Mouse (Mus musculus) hindbrain, embryonic 11.5 days (tissue): Measurements from ENCODE around the gene Ube2d3. TPM values are rescaled to one million over a fixed set of nuclear protein-coding genes. Genes with fewer than 3 reads are reported as not detected.

ENCODE experiments used
- ATAC-seq: fragments of 200-750 bp; cut with Nextera tagmentation; 2 replicates; pipeline ENCODE4 v1.8.0; 2017; ENCODE audit warnings: mild to moderate bottlenecking, moderate TSS enrichment, moderate library complexity; ENCODE audit not compliant: low FRiP score
- DNase-seq: peaks from one replicate; pipeline ENCODE4 v3.0.0-alpha.2; 2015; ENCODE audit warnings: low spot score
- H3K27ac ChIP-seq: fragments of 300-500 bp; sonication (generic); 2 replicates; pipeline ENCODE4 v1.5.1; 2014; ENCODE audit warnings: mild to moderate bottlenecking, low read depth, low read length
- H3K27me3 ChIP-seq: fragments of 300-500 bp; sonication (generic); 2 replicates; pipeline ENCODE4 v1.6.1; 2014; ENCODE audit warnings: mild to moderate bottlenecking, low read length, moderate library complexity, mixed read lengths; ENCODE audit not compliant: control insufficient read depth, insufficient read depth
- H3K36me3 ChIP-seq: fragments of 300-500 bp; sonication (generic); 2 replicates; pipeline ENCODE4 v1.6.1; 2014; ENCODE audit warnings: mild to moderate bottlenecking, low read length, moderate library complexity, mixed read lengths; ENCODE audit not compliant: control insufficient read depth, insufficient read depth
- H3K4me1 ChIP-seq: fragments of 300-500 bp; sonication (generic); replicated peaks from 2 replicates; pipeline ENCODE4 v1.6.1; 2014; ENCODE audit warnings: low read length, mixed read lengths; ENCODE audit not compliant: control insufficient read depth, insufficient read depth
- H3K4me2 ChIP-seq: fragments of 300-500 bp; sonication (generic); replicated peaks from 2 replicates; pipeline ENCODE4 v1.6.1; 2014; ENCODE audit warnings: mild to moderate bottlenecking, low read depth, low read length
- H3K4me3 ChIP-seq: fragments of 300-500 bp; sonication (generic); 2 replicates; pipeline ENCODE4 v1.5.1; 2014; ENCODE audit warnings: low read depth, low read length
- H3K9ac ChIP-seq: fragments of 300-500 bp; sonication (generic); 2 replicates; pipeline ENCODE4 v1.6.1; 2014; ENCODE audit warnings: low read depth, low read length
- H3K9me3 ChIP-seq: fragments of 300-500 bp; sonication (generic); 2 replicates; pipeline ENCODE4 v1.6.1; 2016; ENCODE audit warnings: low read length; ENCODE audit not compliant: control insufficient read depth
- WGBS: fragments of 180-500 bp; shearing (Covaris S2); extraction: QIAGEN DNeasy Blood & Tissue Kit; methylation state at CpG from one replicate; pipeline ENCODE4 v1.1.7; 2014; 5-methylcytosine and 5-hydroxymethylcytosine counted together
- polyA plus RNA-seq: library from polyadenylated mRNA; unstranded; fragments of >200 nt; fragmentation: Nextera tagmentation; extraction: Ambion mirVana; gene quantifications from 2 replicates; pipeline ENCODE4 v1.2.1, GENCODE M21; 2014

Ube2d3 gene
- polyA plus RNA-seq, 1 experiment from 2014 or later = 666 TPM

- no peak for ATAC-seq
- H3K4me1 ChIP-seq = 0 out of 2 replicates have a peak, but pooled peaks cover 2% of the 10 kb centered on the region
- H3K27ac ChIP-seq = no peak overlapping the region
- no peaks in the 10 kb centered on the region for H3K27me3 ChIP-seq
- no peak overlapping the region for H3K4me2 ChIP-seq
- H3K36me3 ChIP-seq = no peaks in the 10 kb centered on the region
- no peaks in the 10 kb centered on the region for H3K9me3 ChIP-seq
- no peak for DNase-seq
- no peak overlapping the region for H3K4me3 ChIP-seq
- no peak overlapping the region for H3K9ac ChIP-seq
Measured at GRCm38 (mm10) chr3:135444930-135445329, 7.0 kb downstream of the Ube2d3 start.

GRCm38 (mm10) chr3:135458981-135459380 lies 21.0 kb downstream of the Ube2d3 start:
- ATAC-seq (no peak), DNase-seq (no peak)
- Histone ChIP-seq H3K4me2 (no peak overlapping the region), H3K27ac (no peak overlapping the region), H3K27me3 (no peaks in the 10 kb centered on the region), H3K9me3 (no peaks in the 10 kb centered on the region), H3K36me3 (no peaks in the 10 kb centered on the region), H3K4me3 (no peak overlapping the region), H3K9ac (no peak overlapping the region), H3K4me1 (no peaks in the 10 kb centered on the region)

GRCm38 (mm10) chr3:135468402-135468801 lies 30.5 kb downstream of the Ube2d3 start:
- Histone ChIP-seq H3K4me3 (no peak overlapping the region), H3K9me3 (no peaks in the 10 kb centered on the region), H3K4me2 (no peak overlapping the region), H3K27me3 (no peaks in the 10 kb centered on the region), H3K27ac (no peak overlapping the region), H3K4me1 (no peaks in the 10 kb centered on the region), H3K9ac (no peak overlapping the region), H3K36me3 (no peaks in the 10 kb centered on the region)
- 87% methylated on average over 1 of the region's 1 CpGs for WGBS
- DNase-seq (no peak), ATAC-seq (no peak)

GRCm38 (mm10) chr3:135469146-135469545 lies 31.2 kb downstream of the Ube2d3 start:
- ATAC-seq = no peak

GRCm38 (mm10) chr3:135469974-135470373 lies 32.0 kb downstream of the Ube2d3 start:
- ATAC-seq (no peak), DNase-seq (no peak)
- Histone ChIP-seq H3K4me2 (no peak overlapping the region), H3K9ac (no peak overlapping the region), H3K9me3 (no peaks in the 10 kb centered on the region), H3K27me3 (no peaks in the 10 kb centered on the region), H3K4me3 (no peak overlapping the region), H3K36me3 (no peaks in the 10 kb centered on the region), H3K4me1 (no peaks in the 10 kb centered on the region), H3K27ac (no peak overlapping the region)
- 51% methylated on average over 4 of the region's 4 CpGs for WGBS

More at GRCm38 (mm10) chr3:135469146-135469545, 31.2 kb downstream of the Ube2d3 start:
- Histone ChIP-seq H3K27ac (no peak overlapping the region), H3K9ac (no peak overlapping the region), H3K4me2 (no peak overlapping the region), H3K27me3 (no peaks in the 10 kb centered on the region), H3K9me3 (no peaks in the 10 kb centered on the region), H3K4me3 (no peak overlapping the region), H3K4me1 (no peaks in the 10 kb centered on the region), H3K36me3 (no peaks in the 10 kb centered on the region)
- 65% methylated on average over 3 of the region's 3 CpGs for WGBS
- no peak for DNase-seq

GRCm38 (mm10) chr3:135470823-135471222 lies 32.9 kb downstream of the Ube2d3 start:
- Histone ChIP-seq H3K4me1 (no peaks in the 10 kb centered on the region), H3K4me3 (no peak overlapping the region), H3K36me3 (no peaks in the 10 kb centered on the region), H3K27me3 (no peaks in the 10 kb centered on the region), H3K9me3 (no peaks in the 10 kb centered on the region), H3K9ac (no peak overlapping the region), H3K27ac (no peak overlapping the region), H3K4me2 (no peak overlapping the region)
- ATAC-seq (no peak), DNase-seq (no peak)
- 81% methylated on average over 1 of the region's 1 CpGs for WGBS

- WGBS = 92% methylated on average over 8 of the region's 8 CpGs
- Histone ChIP-seq H3K27me3 (no peaks in the 10 kb centered on the region), H3K4me1 (no peaks in the 10 kb centered on the region), H3K4me3 (no peak overlapping the region), H3K4me2 (no peak overlapping the region), H3K36me3 (no peaks in the 10 kb centered on the region), H3K27ac (no peak overlapping the region), H3K9me3 (no peaks in the 10 kb centered on the region), H3K9ac (no peak overlapping the region)
- DNase-seq (no peak), ATAC-seq (no peak)
Measured at GRCm38 (mm10) chr3:135475025-135475424, 37.1 kb downstream of the Ube2d3 start.

GRCm38 (mm10) chr3:135476286-135476685 lies 38.3 kb downstream of the Ube2d3 start:
- Histone ChIP-seq H3K27me3 (no peaks in the 10 kb centered on the region), H3K9me3 (no peaks in the 10 kb centered on the region), H3K36me3 (no peaks in the 10 kb centered on the region), H3K4me2 (no peak overlapping the region), H3K27ac (no peak overlapping the region), H3K9ac (no peak overlapping the region), H3K4me3 (no peak overlapping the region), H3K4me1 (no peaks in the 10 kb centered on the region)
- DNase-seq = no peak
- ATAC-seq = no peak
- WGBS = 81% methylated on average over 6 of the region's 6 CpGs

- ATAC-seq (no peak), DNase-seq (no peak)
- Histone ChIP-seq H3K27ac (no peak overlapping the region), H3K9ac (no peak overlapping the region), H3K4me3 (no peak overlapping the region), H3K4me1 (no peaks in the 10 kb centered on the region), H3K27me3 (no peaks in the 10 kb centered on the region), H3K9me3 (no peaks in the 10 kb centered on the region), H3K4me2 (no peak overlapping the region), H3K36me3 (no peaks in the 10 kb centered on the region)
- 93% methylated on average over 2 of the region's 2 CpGs for WGBS
Measured at GRCm38 (mm10) chr3:135476977-135477376, 39.0 kb downstream of the Ube2d3 start.
